Mouse (Mus musculus) fat pad, adult 2 months (tissue): ENCODE measurements at regions not wholly inside any gene's neighbourhood (a gene's known extent, or its start where the extent isn't known, plus 50 kb on each side); places are given as distances from the start of the nearest gene placed in this dataset.

Experiments
- DNase-seq: peaks from one replicate; pipeline ENCODE4 v3.0.0-alpha.2; 2011; ENCODE audit warnings: low read depth, low spot score; ENCODE audit errors: extremely low read depth

GRCm38 (mm10) chr8:113176591-113176990, 458.8 kb upstream of the Mon1b start:
- no peak for DNase-seq

- DNase-seq, result no peak
These were observed 452.2 kb upstream of the Mon1b start for GRCm38 (mm10) chr8:113183186-113183585.

GRCm38 (mm10) chr8:113190537-113190936, 444.9 kb upstream of the Mon1b start:
- DNase-seq, result no peak

GRCm38 (mm10) chr8:113191537-113191936, 443.9 kb upstream of the Mon1b start:
- no peak for DNase-seq
